Mouse (Mus musculus) testis, adult 2 months (tissue): ENCODE results near the gene Treh.

Experiments
- CTCF ChIP-seq: fragments of 200-500 bp; IDR thresholded peaks from 2 replicates; pipeline ENCODE4 v1.5.1; 2012; ENCODE audit warnings: low read depth, mild to moderate bottlenecking, inconsistent platforms, low read length, moderate library complexity; ENCODE audit not compliant: control insufficient read depth, insufficient read depth, insufficient replicate concordance
- POLR2A ChIP-seq: fragments of 200-500 bp; IDR thresholded peaks from 2 replicates; pipeline ENCODE4 v1.6.1; 2012; ENCODE audit warnings: low read depth, mild to moderate bottlenecking, inconsistent platforms, low read length, moderate library complexity; ENCODE audit not compliant: control insufficient read depth

DNA sequence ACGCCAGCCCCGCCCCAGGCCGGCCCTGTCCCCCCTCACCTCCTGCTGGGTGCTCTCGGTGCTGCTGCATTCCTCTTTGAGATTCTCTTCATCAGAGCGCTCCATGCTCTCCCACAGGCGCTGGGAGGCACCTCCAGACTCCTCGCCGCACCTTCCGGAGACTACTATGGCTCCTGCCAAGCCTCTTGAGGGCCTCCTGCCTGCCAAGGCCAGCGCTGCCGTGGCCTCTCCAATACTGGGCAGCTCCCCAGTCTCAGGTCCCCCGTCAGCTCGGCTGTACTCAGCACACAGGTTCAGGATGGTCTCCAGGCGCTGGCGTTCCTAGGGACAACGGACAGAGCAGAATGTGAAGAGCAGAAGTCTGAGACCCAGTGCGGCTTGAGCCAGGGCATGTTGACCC, 38.6 kb downstream of the Treh start:
- no peak for TF ChIP-seq CTCF
- no peak for TF ChIP-seq POLR2A
